Mouse (Mus musculus) limb, embryonic 10.5 days (tissue): ENCODE results near the gene Actn2. TPM values are rescaled to one million over a fixed set of nuclear protein-coding genes. Genes with fewer than 3 reads are reported as not detected.
A peak's percentile ranks its signal among the peaks of the same experiment; 100 is the strongest.

Source experiments
- DNase-seq: peaks from one replicate; pipeline ENCODE4 v3.0.0-alpha.2; 2017; ENCODE audit warnings: low spot score
- H3K27ac ChIP-seq: fragments of 300-500 bp; sonication (generic); 2 replicates; pipeline ENCODE4 v1.5.1; 2016; ENCODE audit warnings: mild to moderate bottlenecking
- H3K27me3 ChIP-seq: fragments of 300-500 bp; sonication (generic); 2 replicates; pipeline ENCODE4 v1.6.1; 2016; ENCODE audit warnings: low read depth, mild to moderate bottlenecking; ENCODE audit not compliant: poor library complexity, severe bottlenecking
- H3K36me3 ChIP-seq: fragments of 300-500 bp; sonication (generic); 2 replicates; pipeline ENCODE4 v1.6.1; 2016; ENCODE audit warnings: mild to moderate bottlenecking, moderate library complexity
- H3K4me1 ChIP-seq: fragments of 300-500 bp; sonication (generic); 2 replicates; pipeline ENCODE4 v1.6.1; 2016
- H3K4me3 ChIP-seq: fragments of 300-500 bp; sonication (generic); 2 replicates; pipeline ENCODE4 v1.5.1; 2016; ENCODE audit warnings: mild to moderate bottlenecking, moderate library complexity
- H3K9me3 ChIP-seq: fragments of 300-500 bp; sonication (generic); replicated peaks from 2 replicates; pipeline ENCODE4 v1.6.1; 2016; ENCODE audit warnings: mild to moderate bottlenecking
- WGBS: fragments of 180-500 bp; shearing (Covaris S2); methylation state at CpG from one replicate; pipeline ENCODE4 v1.1.7; 2016; 5-methylcytosine and 5-hydroxymethylcytosine counted together
- polyA plus RNA-seq: library from polyadenylated mRNA; unstranded; fragments of >200 nt; fragmentation: Nextera tagmentation; extraction: Ambion mirVana; gene quantifications from 2 replicates; pipeline ENCODE4 v1.2.1, GENCODE M21; 2016

Actn2 gene
- 1.3 and 2.6 TPM in 2 replicates for polyA plus RNA-seq

- no peaks in the 10 kb centered on the region for H3K9me3 ChIP-seq
- peak within 1 kb of the TSS; percentile 49 for H3K4me3 ChIP-seq
- peak; percentile 92 for DNase-seq
- peak within 1 kb of the TSS; percentile 74; the same call in 1 of the 2 replicates for H3K27ac ChIP-seq
- H3K4me1 ChIP-seq: peaks cover 16% of the 10 kb centered on the region
- H3K36me3 ChIP-seq: no peaks in the 10 kb centered on the region
- 0 out of 2 replicates have a peak, but pooled peaks cover 4% of the 10 kb centered on the region for H3K27me3 ChIP-seq
- under 1% methylated on average over 43 of the region's 43 CpGs for WGBS
These were observed at the start of gene Actn2 for GRCm38 (mm10) chr13:12340183-12340975. TSS of gene Actn2 (minus strand) at chr13:12340760.

GRCm38 (mm10) chr13:12386286-12386685, 45.7 kb upstream of the Actn2 start:
- H3K4me1 ChIP-seq: no peaks in the 10 kb centered on the region
- H3K36me3 ChIP-seq: no peaks in the 10 kb centered on the region
- H3K27ac ChIP-seq: no peak overlapping the region
- no peaks in the 10 kb centered on the region for H3K9me3 ChIP-seq
- no peak overlapping the region for H3K4me3 ChIP-seq
- H3K27me3 ChIP-seq: no peaks in the 10 kb centered on the region
- no peak for DNase-seq

- no peaks in the 10 kb centered on the region for H3K9me3 ChIP-seq
- no peak overlapping the region for H3K4me3 ChIP-seq
- no peaks in the 10 kb centered on the region for H3K27me3 ChIP-seq
- no peaks in the 10 kb centered on the region for H3K36me3 ChIP-seq
- H3K4me1 ChIP-seq: no peaks in the 10 kb centered on the region
- no peak for DNase-seq
- H3K27ac ChIP-seq: no peak overlapping the region
These were observed 44.2 kb upstream of the Actn2 start for GRCm38 (mm10) chr13:12384796-12385195.

- 65% methylated on average over 1 of the region's 1 CpGs for WGBS
- Histone ChIP-seq H3K27ac (no peak overlapping the region), H3K4me1 (no peaks in the 10 kb centered on the region), H3K36me3 (no peaks in the 10 kb centered on the region), H3K9me3 (no peaks in the 10 kb centered on the region), H3K4me3 (no peak overlapping the region), H3K27me3 (no peaks in the 10 kb centered on the region)
- no peak for DNase-seq
These were observed 36.2 kb upstream of the Actn2 start for GRCm38 (mm10) chr13:12376778-12377177.

GRCm38 (mm10) chr13:12372755-12373154, 32.2 kb upstream of the Actn2 start:
- no peak overlapping the region for H3K4me3 ChIP-seq
- no peaks in the 10 kb centered on the region for H3K27me3 ChIP-seq
- 84% methylated on average over 3 of the region's 3 CpGs for whole genome bisulfite sequencing
- no peak for DNase-seq
- no peaks in the 10 kb centered on the region for H3K36me3 ChIP-seq
- no peaks in the 10 kb centered on the region for H3K9me3 ChIP-seq
- no peak overlapping the region for H3K27ac ChIP-seq
- H3K4me1 ChIP-seq: no peaks in the 10 kb centered on the region

- DNase-seq: no peak
- Histone ChIP-seq H3K9me3 (no peaks in the 10 kb centered on the region), H3K27ac (no peak overlapping the region), H3K27me3 (no peaks in the 10 kb centered on the region), H3K36me3 (no peaks in the 10 kb centered on the region), H3K4me3 (no peak overlapping the region), H3K4me1 (no peaks in the 10 kb centered on the region)
- 92% methylated on average over 11 of the region's 11 CpGs for WGBS
These were observed 29.4 kb upstream of the Actn2 start for GRCm38 (mm10) chr13:12369930-12370329.

- Histone ChIP-seq H3K27ac (no peak overlapping the region), H3K27me3 (no peaks in the 10 kb centered on the region), H3K9me3 (no peaks in the 10 kb centered on the region), H3K36me3 (no peaks in the 10 kb centered on the region), H3K4me3 (no peak overlapping the region), H3K4me1 (no peaks in the 10 kb centered on the region)
- WGBS: 58% methylated on average over 8 of the region's 8 CpGs
- DNase-seq: no peak
These were observed 28.6 kb upstream of the Actn2 start for GRCm38 (mm10) chr13:12369041-12369621.

GRCm38 (mm10) chr13:12361486-12361885, 20.9 kb upstream of the Actn2 start:
- Histone ChIP-seq H3K36me3 (no peaks in the 10 kb centered on the region), H3K4me1 (no peaks in the 10 kb centered on the region), H3K4me3 (no peak overlapping the region), H3K27ac (no peak overlapping the region), H3K9me3 (no peaks in the 10 kb centered on the region), H3K27me3 (no peaks in the 10 kb centered on the region)
- DNase-seq: no peak
- 85% methylated on average over 4 of the region's 4 CpGs for WGBS

GRCm38 (mm10) chr13:12357554-12357953, 17.0 kb upstream of the Actn2 start:
- no peaks in the 10 kb centered on the region for H3K36me3 ChIP-seq
- H3K4me3 ChIP-seq: no peak overlapping the region
- WGBS: 82% methylated on average over 5 of the region's 5 CpGs
- no peak overlapping the region for H3K27ac ChIP-seq
- DNase-seq: no peak
- H3K27me3 ChIP-seq: no peaks in the 10 kb centered on the region
- H3K9me3 ChIP-seq: no peaks in the 10 kb centered on the region
- H3K4me1 ChIP-seq: no peaks in the 10 kb centered on the region

GRCm38 (mm10) chr13:12356184-12356583, 15.6 kb upstream of the Actn2 start:
- Histone ChIP-seq H3K4me3 (no peak overlapping the region), H3K4me1 (no peaks in the 10 kb centered on the region), H3K27ac (no peak overlapping the region), H3K36me3 (no peaks in the 10 kb centered on the region), H3K27me3 (no peaks in the 10 kb centered on the region), H3K9me3 (no peaks in the 10 kb centered on the region)
- no peak for DNase-seq
- WGBS: 69% methylated on average over 4 of the region's 4 CpGs

- no peak overlapping the region for H3K27ac ChIP-seq
- 84% methylated on average over 13 of the region's 13 CpGs for WGBS
- no peaks in the 10 kb centered on the region for H3K36me3 ChIP-seq
- no peaks in the 10 kb centered on the region for H3K4me1 ChIP-seq
- H3K4me3 ChIP-seq: no peak overlapping the region
- no peak for DNase-seq
- H3K27me3 ChIP-seq: no peaks in the 10 kb centered on the region
- no peaks in the 10 kb centered on the region for H3K9me3 ChIP-seq
These were observed 8.8 kb upstream of the Actn2 start for GRCm38 (mm10) chr13:12349197-12349824.

- no peaks in the 10 kb centered on the region for H3K36me3 ChIP-seq
- no peaks in the 10 kb centered on the region for H3K27me3 ChIP-seq
- no peak overlapping the region for H3K27ac ChIP-seq
- H3K4me3 ChIP-seq: no peak overlapping the region
- no peak for DNase-seq
- WGBS: 81% methylated on average over 3 of the region's 3 CpGs
- H3K9me3 ChIP-seq: no peaks in the 10 kb centered on the region
- no peaks in the 10 kb centered on the region for H3K4me1 ChIP-seq
These were observed 6.3 kb upstream of the Actn2 start for GRCm38 (mm10) chr13:12346837-12347236.

GRCm38 (mm10) chr13:12341447-12341846, 887 bp upstream of the Actn2 start:
- no peak for DNase-seq
- 52% methylated on average over 6 of the region's 6 CpGs for WGBS
- H3K4me3 ChIP-seq: no peak overlapping the region
- 0 out of 2 replicates have a peak, but pooled peaks cover 4% of the 10 kb centered on the region for H3K27me3 ChIP-seq
- H3K4me1 ChIP-seq: peaks cover 16% of the 10 kb centered on the region
- H3K36me3 ChIP-seq: no peaks in the 10 kb centered on the region
- no peak overlapping the region for H3K27ac ChIP-seq
- no peaks in the 10 kb centered on the region for H3K9me3 ChIP-seq
